Mouse (Mus musculus): ENCODE measurements at regions not wholly inside any gene's neighbourhood (a gene's known extent, or its start where the extent isn't known, plus 50 kb on each side); places are given as distances from the start of the nearest gene placed in this dataset.

- TF ChIP-seq CTCF (IDR thresholded peaks at IDR 0.05; ENCODE audit: low read depth) (no peak), EP300 (IDR thresholded peaks at IDR 0.05; ENCODE audit: low read depth) (no peak)
Measured at GRCm38 (mm10) chr1:76246181-76246796, 700.2 kb downstream of the Slc4a3 start.

Measured in heart, postnatal 0 days (tissue).